Mouse (Mus musculus) stomach, embryonic 15.5 days (tissue): Measurements from ENCODE around the gene Ret. TPM values are rescaled to one million over a fixed set of nuclear protein-coding genes. Genes with fewer than 3 reads are reported as not detected.
A peak's percentile ranks its signal among the peaks of the same experiment; 100 is the strongest.

Experiments
- ATAC-seq: fragments of 200-750 bp; cut with Nextera tagmentation; 2 replicates; pipeline ENCODE4 v1.8.0; 2017; ENCODE audit warnings: low read depth, moderate number of reproducible peaks, moderate TSS enrichment; ENCODE audit not compliant: insufficient read depth, low FRiP score
- H3K27ac ChIP-seq: fragments of 300-500 bp; sonication (generic); 2 replicates; pipeline ENCODE4 v1.5.1; 2015; ENCODE audit warnings: mild to moderate bottlenecking, inconsistent platforms
- H3K27me3 ChIP-seq: fragments of 300-500 bp; sonication (generic); replicated peaks from 2 replicates; pipeline ENCODE4 v1.6.1; 2015; ENCODE audit warnings: inconsistent platforms
- H3K36me3 ChIP-seq: fragments of 300-500 bp; sonication (generic); 2 replicates; pipeline ENCODE4 v1.6.1; 2015; ENCODE audit warnings: inconsistent platforms
- H3K4me1 ChIP-seq: fragments of 300-500 bp; sonication (generic); 2 replicates; pipeline ENCODE4 v1.6.1; 2015; ENCODE audit warnings: inconsistent platforms
- H3K4me2 ChIP-seq: fragments of 300-500 bp; sonication (generic); 2 replicates; pipeline ENCODE4 v1.6.1; 2015; ENCODE audit warnings: mild to moderate bottlenecking, inconsistent platforms
- H3K4me3 ChIP-seq: fragments of 300-500 bp; sonication (generic); replicated peaks from 2 replicates; pipeline ENCODE4 v1.5.1; 2015; ENCODE audit warnings: inconsistent platforms
- H3K9ac ChIP-seq: fragments of 300-500 bp; sonication (generic); 2 replicates; pipeline ENCODE4 v1.6.1; 2015; ENCODE audit warnings: inconsistent platforms
- H3K9me3 ChIP-seq: fragments of 300-500 bp; sonication (generic); 2 replicates; pipeline ENCODE4 v1.6.1; 2016; ENCODE audit warnings: inconsistent platforms
- WGBS: fragments of 180-500 bp; shearing (Covaris S2); methylation state at CpG from one replicate; pipeline ENCODE4 v1.1.7; 2015; 5-methylcytosine and 5-hydroxymethylcytosine counted together
- polyA plus RNA-seq: library from polyadenylated mRNA; unstranded; fragments of >200 nt; fragmentation: Nextera tagmentation; extraction: Ambion mirVana; gene quantifications from 2 replicates; pipeline ENCODE4 v1.2.1, GENCODE M21; 2015

Ret gene
- polyA plus RNA-seq = 15.3 and 19.8 TPM in 2 replicates

DNA sequence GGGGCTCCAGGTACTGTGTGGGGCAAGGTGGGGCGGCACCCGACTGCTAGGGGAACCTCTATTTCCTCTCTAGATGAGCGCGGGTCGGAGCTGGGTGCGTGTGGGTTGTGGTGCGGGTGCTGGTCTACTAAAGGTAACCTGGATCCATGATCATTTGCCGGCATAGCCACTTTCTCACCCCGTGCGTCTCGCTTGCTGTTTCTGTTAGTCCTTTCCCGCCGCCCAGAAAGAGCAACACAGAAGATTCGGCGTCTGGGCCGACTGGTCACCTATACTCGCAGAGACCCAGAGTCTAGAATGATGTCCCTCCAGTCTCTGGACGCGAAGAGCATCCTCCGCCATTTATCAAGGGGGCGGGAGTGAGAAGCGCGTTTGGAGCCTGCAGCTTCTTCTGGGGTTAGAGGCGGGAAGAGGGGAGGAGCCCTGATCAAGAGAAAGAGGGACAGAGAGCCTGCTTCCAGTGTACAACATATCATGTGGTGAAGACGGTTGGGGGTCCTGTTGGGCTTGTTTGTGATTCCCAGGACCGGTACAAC is at the start of gene Ret:
Gene Ret, minus strand, starts transcription at position 279 of the 536 bp plus-strand sequence.
- no peaks in the 10 kb centered on the region for H3K36me3 ChIP-seq
- ATAC-seq = no peak
- no peaks in the 10 kb centered on the region for H3K9me3 ChIP-seq
- peak within 1 kb of the TSS; percentile 100 for H3K4me2 ChIP-seq
- no peak within 1 kb of the TSS for H3K9ac ChIP-seq
- no peak within 1 kb of the TSS for H3K27ac ChIP-seq
- peak within 1 kb of the TSS; percentile 62 for H3K4me3 ChIP-seq
- peaks cover 18% of the 10 kb centered on the region; the same call in 1 of the 2 replicates for H3K4me1 ChIP-seq
- peaks cover 57% of the 10 kb centered on the region for H3K27me3 ChIP-seq
- under 1% methylated on average over 26 of the region's 26 CpGs for WGBS

GRCm38 (mm10) chr6:118247161-118247560 is 49.6 kb upstream of the Ret start:
- no peaks in the 10 kb centered on the region for H3K27me3 ChIP-seq
- H3K9ac ChIP-seq = no peak overlapping the region
- H3K9me3 ChIP-seq = no peaks in the 10 kb centered on the region
- no peaks in the 10 kb centered on the region for H3K4me1 ChIP-seq
- H3K4me3 ChIP-seq = no peak overlapping the region
- no peak overlapping the region for H3K27ac ChIP-seq
- H3K4me2 ChIP-seq = no peak overlapping the region
- WGBS = 84% methylated on average over 6 of the region's 6 CpGs
- ATAC-seq = no peak
- no peaks in the 10 kb centered on the region for H3K36me3 ChIP-seq

DNA sequence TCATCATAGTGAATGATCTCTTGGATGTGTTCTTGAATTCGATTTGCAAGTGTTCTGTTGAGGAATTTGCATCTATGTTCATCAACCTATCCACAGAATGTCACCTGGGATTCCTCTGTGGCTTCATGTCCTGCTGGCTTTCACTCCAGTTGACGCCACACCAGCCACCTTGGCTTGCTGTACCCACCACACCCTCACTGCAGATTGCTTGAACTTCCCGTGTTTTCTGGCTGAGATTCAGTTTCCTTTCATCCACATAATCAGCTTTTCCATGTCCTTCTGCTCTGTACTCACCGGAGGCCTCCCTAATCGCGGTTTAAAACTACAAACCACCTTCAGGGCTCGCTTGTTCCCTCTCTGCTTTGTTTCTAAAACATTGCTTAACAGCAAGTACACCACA is 46.6 kb upstream of the Ret start:
- Histone ChIP-seq H3K27me3 (no peaks in the 10 kb centered on the region), H3K4me3 (no peak overlapping the region), H3K9ac (no peak overlapping the region), H3K4me2 (no peak overlapping the region), H3K9me3 (no peaks in the 10 kb centered on the region), H3K4me1 (no peaks in the 10 kb centered on the region), H3K27ac (no peak overlapping the region), H3K36me3 (no peaks in the 10 kb centered on the region)
- no peak for ATAC-seq
- 70% methylated on average over 7 of the region's 7 CpGs for WGBS

- no peaks in the 10 kb centered on the region for H3K4me1 ChIP-seq
Measured at GRCm38 (mm10) chr6:118242941-118243340, 45.4 kb upstream of the Ret start.

DNA sequence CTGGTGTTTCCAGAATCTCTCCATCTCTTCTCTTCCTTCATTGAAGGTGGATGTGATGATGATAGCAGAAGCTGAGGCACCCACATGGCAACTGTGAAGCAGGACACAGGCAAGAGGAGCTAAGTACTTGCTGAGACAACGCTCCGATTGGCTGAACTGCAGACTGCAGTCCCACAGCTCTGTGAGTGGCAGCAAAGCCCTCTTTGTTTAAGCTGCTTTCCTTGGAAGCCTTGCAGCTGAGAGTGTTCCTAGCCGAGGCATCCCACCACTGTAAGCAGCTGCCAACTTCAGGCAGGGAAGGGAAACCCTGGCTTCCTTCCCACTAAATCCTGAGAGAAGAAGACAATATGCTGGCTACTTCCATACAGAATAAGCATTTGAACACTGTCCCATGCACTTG is 28.6 kb upstream of the Ret start:
- Histone ChIP-seq H3K4me2 (no peak overlapping the region), H3K9me3 (no peaks in the 10 kb centered on the region), H3K36me3 (no peaks in the 10 kb centered on the region), H3K27ac (no peak overlapping the region), H3K27me3 (no peaks in the 10 kb centered on the region), H3K4me3 (no peak overlapping the region), H3K9ac (no peak overlapping the region), H3K4me1 (no peaks in the 10 kb centered on the region)
- no peak; the same call in 1 of the 2 replicates for ATAC-seq
- 33% methylated on average over 3 of the region's 3 CpGs for WGBS

More at GRCm38 (mm10) chr6:118242941-118243340, 45.4 kb upstream of the Ret start:
- ATAC-seq = no peak
- H3K4me3 ChIP-seq = no peak overlapping the region
- H3K36me3 ChIP-seq = no peaks in the 10 kb centered on the region
- 85% methylated on average over 5 of the region's 5 CpGs for WGBS
- H3K4me2 ChIP-seq = no peak overlapping the region
- H3K27me3 ChIP-seq = no peaks in the 10 kb centered on the region
- H3K9ac ChIP-seq = no peak overlapping the region
- no peak overlapping the region for H3K27ac ChIP-seq
- no peaks in the 10 kb centered on the region for H3K9me3 ChIP-seq

- Histone ChIP-seq H3K9ac (no peak overlapping the region), H3K9me3 (no peaks in the 10 kb centered on the region), H3K27ac (no peak overlapping the region), H3K4me2 (no peak overlapping the region), H3K4me1 (no peaks in the 10 kb centered on the region), H3K27me3 (no peaks in the 10 kb centered on the region), H3K4me3 (no peak overlapping the region), H3K36me3 (no peaks in the 10 kb centered on the region)
- WGBS = 68% methylated on average over 2 of the region's 2 CpGs
- no peak for ATAC-seq
Measured at GRCm38 (mm10) chr6:118222471-118222870, 25.0 kb upstream of the Ret start.

- Histone ChIP-seq H3K27me3 (no peaks in the 10 kb centered on the region), H3K4me3 (no peak overlapping the region), H3K36me3 (no peaks in the 10 kb centered on the region), H3K9me3 (no peaks in the 10 kb centered on the region), H3K9ac (no peak overlapping the region), H3K27ac (no peak overlapping the region), H3K4me1 (no peaks in the 10 kb centered on the region), H3K4me2 (no peak overlapping the region)
- 81% methylated on average over 9 of the region's 9 CpGs for WGBS
- no peak for ATAC-seq
Measured at GRCm38 (mm10) chr6:118215676-118216075, 18.2 kb upstream of the Ret start.

DNA sequence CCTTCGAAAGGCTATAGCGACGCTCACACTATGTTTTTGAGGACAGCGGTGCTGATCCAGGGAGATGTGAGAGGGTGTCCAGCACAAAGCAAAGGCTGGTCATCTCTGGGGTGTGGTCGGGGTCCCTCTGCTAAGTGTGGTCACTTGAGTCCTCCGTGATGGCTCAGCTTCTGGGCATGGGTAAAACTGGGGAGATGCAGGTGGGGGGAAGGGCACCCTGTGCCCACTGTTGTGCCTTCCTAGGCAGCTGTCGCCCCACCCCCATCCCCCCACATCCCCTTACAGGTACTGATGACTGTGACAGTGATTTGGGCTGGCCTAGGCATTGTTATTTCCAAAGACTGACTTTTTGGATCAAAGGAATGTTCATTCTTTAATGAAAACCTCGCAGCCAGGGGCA is 10.8 kb upstream of the Ret start:
- 81% methylated on average over 8 of the region's 8 CpGs for WGBS
- Histone ChIP-seq H3K9me3 (no peaks in the 10 kb centered on the region), H3K27me3 (no peaks in the 10 kb centered on the region), H3K36me3 (no peaks in the 10 kb centered on the region), H3K27ac (no peak overlapping the region), H3K4me3 (no peak overlapping the region), H3K4me1 (no peaks in the 10 kb centered on the region; the same call in 1 of the 2 replicates), H3K9ac (no peak overlapping the region), H3K4me2 (no peak overlapping the region)
- no peak for ATAC-seq

- H3K9ac ChIP-seq = no peak overlapping the region
- no peak overlapping the region for H3K4me2 ChIP-seq
- ATAC-seq = no peak
- no peaks in the 10 kb centered on the region for H3K27me3 ChIP-seq
- no peaks in the 10 kb centered on the region; the same call in 1 of the 2 replicates for H3K4me1 ChIP-seq
- 83% methylated on average over 6 of the region's 6 CpGs for WGBS
- H3K4me3 ChIP-seq = no peak overlapping the region
- H3K36me3 ChIP-seq = no peaks in the 10 kb centered on the region
- H3K9me3 ChIP-seq = no peaks in the 10 kb centered on the region
- no peak overlapping the region for H3K27ac ChIP-seq
Measured at GRCm38 (mm10) chr6:118206386-118206785, 8.9 kb upstream of the Ret start.

GRCm38 (mm10) chr6:118205176-118205890 is 7.8 kb upstream of the Ret start:
- no peak overlapping the region for H3K4me2 ChIP-seq
- no peaks in the 10 kb centered on the region; the same call in 1 of the 2 replicates for H3K4me1 ChIP-seq
- WGBS = 35% methylated on average over 7 of the region's 7 CpGs
- no peaks in the 10 kb centered on the region for H3K9me3 ChIP-seq
- no peaks in the 10 kb centered on the region for H3K36me3 ChIP-seq
- H3K9ac ChIP-seq = no peak overlapping the region
- H3K27ac ChIP-seq = no peak overlapping the region
- no peak for ATAC-seq
- H3K4me3 ChIP-seq = no peak overlapping the region
- H3K27me3 ChIP-seq = 0 out of 2 replicates have a peak, but pooled peaks cover 4% of the 10 kb centered on the region

GRCm38 (mm10) chr6:118204112-118204511 is 6.6 kb upstream of the Ret start:
- 90% methylated on average over 1 of the region's 1 CpGs for WGBS
- peaks cover 5% of the 10 kb centered on the region; the same call in 1 of the 2 replicates for H3K27me3 ChIP-seq
- H3K4me3 ChIP-seq = no peak overlapping the region
- H3K4me2 ChIP-seq = no peak overlapping the region
- no peaks in the 10 kb centered on the region; the same call in 1 of the 2 replicates for H3K4me1 ChIP-seq
- no peak for ATAC-seq
- no peaks in the 10 kb centered on the region for H3K9me3 ChIP-seq
- no peaks in the 10 kb centered on the region for H3K36me3 ChIP-seq
- H3K27ac ChIP-seq = no peak overlapping the region
- no peak overlapping the region for H3K9ac ChIP-seq

DNA sequence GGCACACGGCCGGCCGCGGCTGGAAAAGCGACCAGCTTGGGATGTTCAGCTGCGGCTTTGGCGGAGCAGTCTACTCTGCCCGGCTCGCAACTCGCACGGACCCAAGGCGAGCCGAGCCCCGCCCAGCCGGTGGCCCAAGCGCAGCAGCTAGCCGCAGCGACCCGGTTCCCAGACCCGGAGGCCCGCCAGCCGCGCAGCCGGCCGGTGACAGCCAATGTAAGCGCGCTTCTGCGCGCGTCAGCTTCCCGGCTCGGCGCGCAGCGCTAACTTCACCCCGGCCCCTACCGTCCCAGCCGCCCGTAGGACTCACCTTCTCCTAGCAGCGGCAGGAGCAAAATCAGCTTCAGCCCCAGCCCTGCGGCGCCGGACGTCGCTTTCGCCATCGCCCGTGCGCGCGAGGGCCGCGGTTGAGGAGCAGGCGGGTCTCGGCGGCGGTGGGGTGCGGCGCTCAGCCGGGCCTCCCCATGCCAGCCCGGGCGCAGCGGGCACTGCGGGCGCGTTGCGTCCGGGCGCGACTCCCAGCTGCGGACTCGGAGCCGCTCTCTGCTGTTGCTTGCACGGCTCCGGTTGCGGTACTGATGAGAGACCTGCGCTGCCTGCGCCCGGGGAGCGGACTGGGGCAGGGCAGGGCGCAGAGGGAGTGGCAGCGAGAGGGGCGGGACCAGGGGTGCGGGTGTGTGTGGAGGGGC is 623 bp downstream of the Ret start:
- Histone ChIP-seq H3K36me3 (no peaks in the 10 kb centered on the region), H3K4me1 (peaks cover 18% of the 10 kb centered on the region; the same call in 1 of the 2 replicates), H3K9me3 (no peaks in the 10 kb centered on the region), H3K27me3 (peaks cover 57% of the 10 kb centered on the region), H3K4me3 (peak overlapping the region; percentile 62), H3K4me2 (peak overlapping the region; percentile 100), H3K27ac (no peak overlapping the region), H3K9ac (no peak overlapping the region)
- under 1% methylated on average over 84 of the region's 84 CpGs for WGBS
- peak; percentile 88 for ATAC-seq
